Mouse (Mus musculus): ENCODE data around the gene Ccl24.
"Not testable (repeated sequence)": the region's sequence is repeated elsewhere in the genome, so short reads cannot be mapped to it uniquely, and the experiment has no call there.

Gene Ccl24

GRCm38 (mm10) chr5:135573006-135573405, at the start of gene Ccl24:
Gene Ccl24 (minus strand): TSS chr5:135573049.
- no peak for DNase-seq (ENCODE audit: low read depth)

- peak; percentile 84 for DNase-seq (ENCODE audit: low read depth)
Observed at GRCm38 (mm10) chr5:135621725-135622124, 48.9 kb upstream of the Ccl24 start.

GRCm38 (mm10) chr5:135620526-135620925, 47.7 kb upstream of the Ccl24 start:
- no peak for DNase-seq (ENCODE audit: low read depth)

GRCm38 (mm10) chr5:135619741-135620140, 46.9 kb upstream of the Ccl24 start:
- not testable (repeated sequence) for DNase-seq (ENCODE audit: low read depth)

- no peak for DNase-seq (ENCODE audit: low read depth)
Observed at GRCm38 (mm10) chr5:135609794-135610193, 36.9 kb upstream of the Ccl24 start.

- no peak for DNase-seq (ENCODE audit: low read depth)
Observed at GRCm38 (mm10) chr5:135607581-135607980, 34.7 kb upstream of the Ccl24 start.

GRCm38 (mm10) chr5:135606717-135607116, 33.9 kb upstream of the Ccl24 start:
- DNase-seq (ENCODE audit: low read depth), result not testable (repeated sequence)

GRCm38 (mm10) chr5:135604643-135605042, 31.8 kb upstream of the Ccl24 start:
- DNase-seq (ENCODE audit: low read depth), result not testable (repeated sequence)

- no peak for DNase-seq (ENCODE audit: low read depth)
Observed at GRCm38 (mm10) chr5:135589996-135590784, 17.3 kb upstream of the Ccl24 start.

GRCm38 (mm10) chr5:135587764-135588163, 14.9 kb upstream of the Ccl24 start:
- DNase-seq (ENCODE audit: low read depth), result no peak

GRCm38 (mm10) chr5:135585691-135586090, 12.8 kb upstream of the Ccl24 start:
- DNase-seq (ENCODE audit: low read depth), result no peak

GRCm38 (mm10) chr5:135582330-135582729, 9.5 kb upstream of the Ccl24 start:
- DNase-seq (ENCODE audit: low read depth), result peak; percentile 52

GRCm38 (mm10) chr5:135579331-135579751, 6.5 kb upstream of the Ccl24 start:
- DNase-seq (ENCODE audit: low read depth), result peak; percentile 22

GRCm38 (mm10) chr5:135576055-135576454, 3.2 kb upstream of the Ccl24 start:
- DNase-seq (ENCODE audit: low read depth), result no peak

- peak; percentile 32 for DNase-seq (ENCODE audit: low read depth)
Observed at GRCm38 (mm10) chr5:135568698-135569097, 4.2 kb downstream of the Ccl24 start.

GRCm38 (mm10) chr5:135567556-135568265, 5.1 kb downstream of the Ccl24 start:
- no peak for DNase-seq (ENCODE audit: low read depth)

- no peak for DNase-seq (ENCODE audit: low read depth)
Observed at GRCm38 (mm10) chr5:135563469-135563868, 9.4 kb downstream of the Ccl24 start, which contains the start of gene Ccl26. Gene Ccl26 (minus strand): TSS chr5:135563569.

GRCm38 (mm10) chr5:135557671-135558070, 15.2 kb downstream of the Ccl24 start:
- no peak for DNase-seq (ENCODE audit: low read depth)

- no peak for DNase-seq (ENCODE audit: low read depth)
Observed at GRCm38 (mm10) chr5:135557051-135557450, 15.8 kb downstream of the Ccl24 start.

GRCm38 (mm10) chr5:135556259-135556658, 16.6 kb downstream of the Ccl24 start:
- no peak for DNase-seq (ENCODE audit: low read depth)

- DNase-seq (ENCODE audit: low read depth), result no peak
Observed at GRCm38 (mm10) chr5:135551591-135551990, 21.3 kb downstream of the Ccl24 start.

- peak; percentile 77 for DNase-seq (ENCODE audit: low read depth)
Observed at GRCm38 (mm10) chr5:135550910-135551309, 21.9 kb downstream of the Ccl24 start.

GRCm38 (mm10) chr5:135547990-135548389, 24.9 kb downstream of the Ccl24 start:
- DNase-seq (ENCODE audit: low read depth), result no peak

Measured in NIH3T3 (cell line).